Mouse (Mus musculus): ENCODE measurements around the gene Hsd17b1. TPM values are rescaled to one million over a fixed set of nuclear protein-coding genes. Genes with fewer than 3 reads are reported as not detected.
A peak's percentile ranks its signal among the peaks of the same experiment; 100 is the strongest.

Hsd17b1 gene
- total RNA-seq, 2 experiments from 2014 or later = 1.5 to 7.4 TPM

DNA sequence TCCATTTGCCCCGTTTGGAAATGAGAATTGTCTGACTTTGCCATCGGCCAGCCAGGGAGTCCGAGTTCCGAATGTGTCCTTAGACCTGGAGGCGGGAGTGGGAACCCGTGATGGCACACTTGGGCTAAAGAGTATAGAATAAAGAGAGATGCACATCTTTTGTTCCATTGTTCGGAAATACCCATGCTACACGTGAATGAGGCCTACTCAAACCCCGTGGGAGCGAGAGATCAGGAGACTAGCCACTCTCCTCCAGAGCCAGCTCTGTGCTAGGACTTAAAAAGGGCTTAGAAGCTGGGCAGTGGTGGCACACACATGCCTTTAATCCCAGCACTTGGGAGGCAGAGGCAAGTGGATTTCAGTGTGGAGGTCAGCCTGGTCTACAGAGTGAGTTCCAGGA lies 18.7 kb upstream of the Hsd17b1 start:
- no peak for ATAC-seq (replicated peaks; ENCODE audit: poor library complexity, severe bottlenecking)

DNA sequence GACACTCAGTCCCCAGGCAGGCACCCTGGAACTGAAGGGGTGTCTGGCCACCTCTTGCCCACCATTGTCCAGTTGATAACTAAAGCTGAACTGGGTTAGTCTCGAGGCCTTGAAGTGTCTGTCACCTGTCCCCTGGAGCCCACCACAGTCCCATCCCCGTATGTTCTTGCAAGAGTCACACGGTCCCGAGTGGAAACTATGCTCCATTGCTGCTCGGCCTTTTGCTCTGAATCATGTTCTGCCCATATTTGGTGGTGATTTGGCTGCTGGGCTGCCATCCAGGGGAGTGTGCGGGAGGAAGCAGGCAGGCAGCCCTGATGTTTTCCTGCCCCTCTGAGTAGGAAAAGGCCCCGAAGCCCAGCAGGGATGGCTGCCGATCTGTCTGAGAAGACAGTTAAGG lies 18.1 kb upstream of the Hsd17b1 start:
- no peak for ATAC-seq (replicated peaks; ENCODE audit: poor library complexity, severe bottlenecking)

DNA sequence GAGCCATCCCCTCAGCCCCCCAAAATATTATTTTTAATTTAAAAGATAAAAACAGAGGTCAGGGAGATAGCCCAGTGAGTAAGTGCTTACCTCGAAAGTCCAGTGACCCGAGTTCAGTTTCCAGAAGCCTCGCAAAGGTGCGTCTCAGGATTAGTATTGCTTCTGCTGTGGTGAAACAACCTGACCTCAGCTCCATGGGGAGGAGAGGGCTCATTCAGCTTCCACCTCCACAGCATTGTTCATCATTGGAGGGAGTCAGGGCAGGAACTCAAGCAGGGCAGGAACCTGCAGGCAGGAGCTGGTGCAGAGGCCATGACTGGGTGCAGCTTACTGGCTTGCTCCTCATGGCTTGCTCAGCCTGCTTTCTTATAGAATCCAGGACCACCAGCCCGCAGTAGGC lies 17.2 kb upstream of the Hsd17b1 start:
- ATAC-seq (replicated peaks; ENCODE audit: poor library complexity, severe bottlenecking) = no peak

DNA sequence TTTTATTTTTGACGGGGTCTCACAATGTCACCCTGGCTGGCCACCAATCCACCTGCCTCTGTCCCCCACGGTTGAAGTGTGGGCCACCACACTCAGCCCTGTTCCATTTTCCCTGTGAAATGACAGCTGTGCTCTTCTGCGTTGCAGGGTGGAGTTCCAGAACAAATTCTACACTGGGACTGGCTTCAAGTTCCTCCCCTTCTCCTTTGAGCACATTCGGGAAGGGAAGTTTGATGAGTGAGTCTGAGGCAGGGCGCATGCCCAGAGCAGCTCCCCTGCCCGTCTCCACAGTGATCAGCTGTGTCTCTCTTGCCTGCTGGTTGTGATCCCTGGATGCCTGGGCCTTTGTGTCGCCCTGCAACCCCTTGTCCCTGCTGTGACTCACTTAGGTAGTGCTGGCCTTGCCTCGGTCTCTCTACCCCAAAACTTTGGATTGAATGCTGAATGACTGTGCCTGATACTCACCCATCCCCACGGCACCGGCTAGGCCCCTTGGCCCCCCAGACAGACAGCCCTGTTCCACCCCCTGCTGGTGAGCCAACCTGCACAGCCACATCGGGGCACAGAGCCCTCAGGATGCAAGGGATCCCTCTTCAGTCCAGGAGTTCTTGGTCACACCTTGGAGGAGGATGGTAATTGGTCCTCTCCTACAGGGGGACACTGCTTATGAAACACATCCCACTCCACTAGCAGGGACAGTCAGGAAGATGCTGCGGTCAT lies 15.9 kb upstream of the Hsd17b1 start:
- ATAC-seq (replicated peaks; ENCODE audit: poor library complexity, severe bottlenecking) = no peak

DNA sequence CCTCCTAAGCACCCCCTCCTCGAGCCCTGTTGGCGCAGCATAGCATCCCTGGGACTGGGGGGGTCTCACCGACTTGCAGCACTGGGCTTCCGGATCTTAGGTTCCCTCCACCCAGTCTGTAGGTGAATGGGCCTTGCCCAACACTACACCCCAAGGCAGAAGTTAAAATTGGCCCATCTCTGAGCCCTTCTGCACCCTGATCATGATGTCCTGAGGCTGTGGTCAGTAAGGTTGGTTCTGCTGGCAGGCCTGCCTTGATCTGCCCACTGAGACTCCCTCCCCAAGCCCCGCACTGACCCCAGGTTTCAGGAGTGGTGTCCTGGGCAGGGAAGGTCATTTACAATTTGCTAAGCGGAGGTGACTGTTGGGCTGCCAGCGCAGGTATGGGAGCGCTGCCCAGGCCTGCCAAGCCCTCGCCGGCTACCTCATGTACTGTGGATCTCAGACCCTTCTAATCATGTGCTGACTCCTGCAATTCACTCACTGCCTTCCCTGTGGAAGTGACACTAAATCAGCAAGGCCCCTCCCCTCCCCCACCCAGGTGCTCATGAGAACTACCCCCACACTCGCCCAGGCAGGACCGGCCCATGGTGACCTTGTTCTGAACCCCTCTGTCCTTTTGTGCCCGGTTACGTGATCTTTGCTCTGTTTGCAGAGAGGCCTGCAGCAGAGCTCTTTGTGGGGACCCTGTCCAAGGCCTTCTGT lies 15.1 kb upstream of the Hsd17b1 start:
- ATAC-seq (replicated peaks; ENCODE audit: poor library complexity, severe bottlenecking) = 0 out of 2 replicates have a peak, but pooled peaks have one; percentile 13

DNA sequence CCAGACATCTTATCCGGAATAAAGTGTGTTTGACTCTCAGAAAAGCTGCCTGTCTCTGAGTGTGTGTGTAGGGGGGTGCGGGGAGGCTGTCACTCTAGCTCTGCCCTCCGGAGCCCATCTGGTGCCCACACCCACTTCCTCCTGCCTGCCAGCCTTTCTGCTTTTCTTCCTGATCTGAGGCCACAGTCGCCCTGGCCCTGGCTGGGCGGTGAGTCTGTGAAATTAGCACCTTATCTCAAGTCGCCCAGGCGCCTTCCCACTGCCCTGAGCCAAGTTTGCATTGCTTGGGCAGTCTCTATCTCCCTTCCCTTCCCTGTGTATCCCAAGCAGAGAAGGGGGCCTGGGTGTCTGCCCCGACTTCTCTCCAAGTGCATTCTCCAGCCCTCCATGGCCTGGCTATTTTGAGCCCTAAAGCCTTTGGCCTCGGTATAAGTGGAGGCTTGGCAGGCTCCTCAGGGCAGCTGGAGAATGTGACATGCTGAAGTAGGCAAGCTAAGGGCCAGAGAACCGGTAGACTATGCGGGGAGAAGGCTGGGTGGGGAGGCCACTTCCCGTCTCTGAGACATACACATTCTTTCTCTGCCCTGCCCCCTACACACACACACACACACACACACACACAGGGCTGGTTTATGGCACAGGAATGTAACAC lies 14.4 kb upstream of the Hsd17b1 start:
- peak; percentile 76 for ATAC-seq (replicated peaks; ENCODE audit: poor library complexity, severe bottlenecking)

DNA sequence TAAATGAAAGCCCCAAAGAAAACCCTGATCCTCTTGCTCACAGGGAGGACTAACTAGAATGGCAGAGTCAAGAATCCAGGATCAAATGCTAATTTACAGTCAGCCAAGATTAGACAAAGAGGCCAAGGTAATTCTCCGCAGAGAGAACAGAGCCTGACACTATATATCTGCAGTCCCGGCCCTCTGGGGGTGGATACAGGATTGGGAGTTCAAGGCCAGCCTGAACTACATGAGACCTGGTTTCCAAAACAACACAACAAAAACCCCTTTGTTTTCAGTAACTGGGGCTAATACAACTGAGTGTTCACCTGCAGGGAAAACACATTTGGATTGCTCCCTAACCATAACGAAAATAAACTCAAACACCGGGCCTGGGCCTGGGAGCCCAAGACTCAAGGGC lies 13.7 kb upstream of the Hsd17b1 start:
- ATAC-seq (replicated peaks; ENCODE audit: poor library complexity, severe bottlenecking) = no peak

DNA sequence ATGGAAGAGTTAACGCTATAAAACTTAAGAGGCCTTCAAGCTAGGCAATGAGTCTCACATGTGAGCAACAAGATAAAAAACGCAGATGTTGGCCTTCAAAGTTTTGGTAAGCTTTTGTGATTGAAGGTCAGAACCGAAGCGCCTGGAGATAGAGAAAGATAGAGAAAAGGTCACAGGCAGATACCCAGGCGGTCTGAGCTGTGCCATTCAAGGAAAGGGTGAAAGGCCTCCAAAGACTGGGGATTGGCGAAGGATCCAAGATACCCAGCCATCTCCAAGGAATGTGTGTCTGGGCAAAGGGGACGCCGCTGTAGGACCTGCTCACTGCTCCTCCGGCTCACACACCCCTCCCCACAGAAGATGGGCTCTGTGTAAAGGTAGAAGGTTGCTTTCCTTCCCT lies 13.2 kb upstream of the Hsd17b1 start:
- ATAC-seq (replicated peaks; ENCODE audit: poor library complexity, severe bottlenecking) = no peak

DNA sequence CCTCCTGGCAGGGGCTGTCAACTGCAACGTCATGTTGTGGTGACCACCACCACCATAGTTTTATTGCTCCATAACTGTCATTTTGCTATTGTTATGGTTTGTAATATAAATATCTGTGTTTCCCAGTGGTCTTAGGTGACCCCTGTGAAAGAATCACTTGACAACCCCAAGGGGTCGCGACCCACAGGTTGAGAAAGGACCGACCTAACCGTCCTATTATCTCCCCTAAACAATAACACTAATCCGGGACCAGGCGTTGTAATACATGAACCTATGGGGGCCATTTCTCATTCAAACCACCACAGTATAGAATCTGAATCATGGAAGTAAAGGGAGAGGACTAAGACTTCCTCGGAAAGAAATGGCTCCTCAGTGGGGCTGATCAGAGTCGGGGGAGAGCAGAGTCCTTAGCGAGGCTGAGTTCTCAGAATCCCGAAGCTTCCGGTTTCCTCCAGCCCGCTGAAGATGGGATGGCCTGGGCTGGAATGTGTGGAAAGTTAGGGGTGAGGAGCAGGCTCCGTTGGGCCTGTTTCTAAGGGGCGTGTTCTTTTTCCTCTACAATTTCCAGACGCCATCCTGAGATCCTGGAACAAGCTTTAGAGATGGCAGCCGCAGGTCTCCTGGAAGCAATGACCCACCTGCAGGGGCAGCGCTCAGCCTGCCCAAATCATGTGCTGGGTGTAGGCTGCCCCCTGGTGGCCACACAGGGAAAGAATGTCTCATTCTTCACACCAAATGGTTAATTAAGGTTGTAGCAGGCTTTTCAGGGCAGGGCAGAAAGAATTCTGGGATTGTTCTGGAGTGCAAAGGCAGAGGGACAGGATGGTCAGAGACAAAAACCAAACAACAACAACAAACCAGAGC lies 11.4 kb upstream of the Hsd17b1 start:
- ATAC-seq (replicated peaks; ENCODE audit: poor library complexity, severe bottlenecking) = peak; percentile 28; the same call in 1 of the 2 replicates

DNA sequence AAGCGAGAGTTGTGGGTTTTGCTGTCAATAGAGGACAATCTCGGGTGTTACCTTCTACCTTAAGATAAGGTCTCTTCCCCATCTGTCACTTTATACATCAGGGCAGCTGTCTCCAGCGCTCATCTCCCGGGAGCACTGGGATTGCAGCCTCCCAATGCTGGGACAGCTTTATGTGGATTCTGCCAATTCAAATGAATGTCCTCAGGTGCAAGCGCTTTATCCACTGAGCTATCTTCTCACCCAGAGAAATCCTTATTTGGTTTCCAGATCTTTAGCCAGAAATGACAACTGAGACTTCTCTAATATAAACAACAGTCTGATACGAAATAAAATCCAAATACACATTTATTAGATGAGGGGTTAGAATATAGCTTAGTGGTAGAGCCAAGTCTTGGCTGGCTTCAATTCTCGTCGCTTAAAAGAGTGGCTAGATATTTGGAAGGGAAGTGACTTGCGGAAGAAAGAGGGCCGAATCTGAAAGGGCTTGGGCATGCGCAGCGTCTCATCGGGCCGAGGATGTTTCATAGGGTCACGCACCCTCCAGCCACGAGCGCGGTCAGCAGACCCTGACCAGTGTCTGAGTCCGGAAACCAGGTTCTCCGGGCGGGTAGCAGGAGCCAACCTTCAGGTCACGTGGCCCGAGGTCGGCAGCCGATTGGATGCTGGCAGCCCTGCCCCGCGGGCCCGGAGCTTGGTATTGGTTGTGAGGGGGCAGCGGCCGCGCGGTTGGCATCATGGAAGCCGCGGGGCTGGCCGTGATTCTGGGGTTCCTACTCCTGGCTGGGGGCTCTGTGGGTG lies 8.6 kb upstream of the Hsd17b1 start, which contains the start of gene Naglu:
Gene Naglu, plus strand, starts transcription at position 622 of the 798 bp plus-strand sequence.
- ATAC-seq (replicated peaks; ENCODE audit: poor library complexity, severe bottlenecking) = peak; percentile 85

DNA sequence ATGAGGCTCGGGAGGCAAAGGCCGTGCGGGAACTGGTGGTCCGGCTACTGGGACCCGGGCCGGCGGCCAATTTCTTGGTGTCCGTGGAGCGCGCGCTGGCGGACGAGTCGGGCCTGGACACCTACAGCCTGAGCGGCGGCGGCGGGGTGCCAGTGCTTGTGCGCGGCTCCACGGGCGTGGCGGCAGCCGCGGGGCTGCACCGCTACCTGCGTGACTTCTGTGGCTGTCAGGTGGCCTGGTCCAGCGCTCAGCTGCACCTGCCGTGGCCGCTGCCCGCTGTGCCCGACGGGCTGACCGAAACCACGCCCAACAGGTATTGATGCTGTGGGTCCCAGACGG lies 8.1 kb upstream of the Hsd17b1 start:
- ATAC-seq (replicated peaks; ENCODE audit: poor library complexity, severe bottlenecking) = no peak

DNA sequence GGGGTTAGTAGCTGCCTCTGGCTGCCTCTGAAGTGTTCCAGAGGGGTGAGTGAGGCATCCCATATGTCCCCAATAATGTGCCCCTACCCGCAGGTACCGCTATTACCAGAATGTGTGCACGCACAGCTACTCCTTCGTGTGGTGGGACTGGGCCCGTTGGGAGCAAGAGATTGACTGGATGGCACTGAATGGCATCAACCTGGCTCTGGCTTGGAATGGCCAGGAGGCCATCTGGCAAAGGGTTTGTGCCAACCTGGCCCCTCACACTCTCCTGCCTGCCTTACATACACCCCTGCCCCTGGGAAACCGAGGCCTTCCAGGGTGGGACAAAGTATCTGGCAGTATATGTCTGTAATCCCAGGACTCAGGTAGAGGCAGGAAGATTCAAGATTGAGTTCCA lies 7.2 kb upstream of the Hsd17b1 start:
- ATAC-seq (replicated peaks; ENCODE audit: poor library complexity, severe bottlenecking) = no peak

DNA sequence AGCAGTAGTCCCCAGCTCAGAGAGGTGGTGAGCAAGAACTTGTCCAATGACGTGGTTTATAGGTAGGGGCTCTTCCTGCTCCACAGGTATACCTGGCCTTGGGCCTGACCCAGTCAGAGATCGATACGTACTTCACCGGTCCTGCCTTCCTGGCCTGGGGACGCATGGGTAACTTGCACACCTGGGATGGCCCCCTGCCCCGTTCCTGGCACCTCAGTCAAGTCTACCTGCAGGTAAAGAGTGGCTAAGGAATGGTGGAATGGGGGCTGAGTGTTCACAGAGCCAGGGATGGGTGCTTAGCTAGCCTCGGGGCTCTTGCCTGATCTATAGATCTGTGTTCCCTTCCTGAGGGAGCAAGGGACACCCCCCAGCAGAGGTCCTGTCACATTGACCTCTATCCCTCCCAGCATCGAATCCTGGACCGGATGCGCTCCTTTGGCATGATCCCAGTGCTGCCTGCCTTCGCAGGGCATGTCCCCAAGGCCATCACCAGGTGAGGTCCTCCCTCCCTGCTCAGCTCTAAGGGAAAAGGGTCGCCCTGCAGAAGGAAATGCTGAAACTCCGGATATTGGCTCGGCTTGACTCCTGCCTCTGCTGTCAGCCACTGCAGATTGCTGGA lies 6.3 kb upstream of the Hsd17b1 start:
- no peak for ATAC-seq (replicated peaks; ENCODE audit: poor library complexity, severe bottlenecking)

DNA sequence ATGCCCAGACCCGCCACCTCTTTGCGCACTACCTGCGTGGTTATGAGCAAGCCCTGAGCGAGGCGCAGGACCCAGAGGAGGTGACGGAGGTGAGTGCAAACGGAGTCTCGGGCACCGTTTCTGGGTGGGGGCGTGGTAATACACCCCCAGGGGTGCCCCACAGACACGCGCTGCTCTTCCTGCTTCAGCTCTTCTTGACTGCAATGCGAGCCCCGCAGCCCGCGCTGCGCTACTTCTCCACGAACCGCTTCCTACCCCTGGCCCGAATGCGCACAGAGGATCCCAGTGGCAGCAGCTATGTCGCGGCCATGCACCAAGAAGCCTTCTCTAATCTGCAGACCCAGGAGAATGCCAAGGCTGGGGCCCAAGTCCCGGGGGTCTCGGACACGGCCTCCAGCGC lies 1.5 kb downstream of the Hsd17b1 start:
- peak; percentile 35 for ATAC-seq (replicated peaks; ENCODE audit: poor library complexity, severe bottlenecking)

DNA sequence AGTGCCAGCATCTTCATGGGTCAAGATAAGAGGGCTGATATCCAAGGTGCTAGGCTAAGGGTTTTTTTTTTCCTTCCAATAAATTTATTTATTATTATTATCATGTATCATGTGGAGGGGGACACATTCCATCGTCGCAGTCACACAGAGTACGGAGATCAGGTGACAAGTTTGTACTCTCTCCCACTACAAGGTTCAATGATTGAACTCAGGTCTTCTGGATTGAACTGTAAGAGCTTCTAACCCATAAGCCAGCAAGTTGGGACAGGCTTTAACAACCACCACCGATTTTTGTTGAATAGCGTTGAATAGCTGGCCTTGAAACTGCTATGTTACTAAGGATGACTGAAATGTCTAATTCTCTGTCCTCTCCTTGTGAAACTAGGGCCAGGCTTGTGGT lies 2.2 kb downstream of the Hsd17b1 start:
- ATAC-seq (replicated peaks; ENCODE audit: poor library complexity, severe bottlenecking) = no peak

DNA sequence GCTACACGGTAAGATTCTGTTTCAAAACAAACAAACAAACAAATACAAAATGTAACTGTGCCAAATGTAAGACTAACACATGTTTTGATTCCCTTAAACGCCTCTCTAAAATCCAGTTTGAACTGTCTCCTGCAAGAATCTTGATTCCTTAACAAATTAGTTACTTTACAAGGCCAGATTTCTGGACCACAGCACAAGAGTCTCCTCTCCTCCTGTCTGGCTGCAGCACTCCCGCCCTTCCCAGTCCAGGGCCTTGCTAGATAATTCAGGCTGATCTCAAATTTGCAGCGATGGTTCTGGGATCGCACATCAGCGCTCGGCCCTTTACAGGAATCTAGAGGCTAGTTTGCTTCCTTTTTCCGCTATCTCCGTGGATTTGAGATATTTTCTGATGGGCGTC lies 3.4 kb downstream of the Hsd17b1 start:
- ATAC-seq (replicated peaks; ENCODE audit: poor library complexity, severe bottlenecking) = no peak

DNA sequence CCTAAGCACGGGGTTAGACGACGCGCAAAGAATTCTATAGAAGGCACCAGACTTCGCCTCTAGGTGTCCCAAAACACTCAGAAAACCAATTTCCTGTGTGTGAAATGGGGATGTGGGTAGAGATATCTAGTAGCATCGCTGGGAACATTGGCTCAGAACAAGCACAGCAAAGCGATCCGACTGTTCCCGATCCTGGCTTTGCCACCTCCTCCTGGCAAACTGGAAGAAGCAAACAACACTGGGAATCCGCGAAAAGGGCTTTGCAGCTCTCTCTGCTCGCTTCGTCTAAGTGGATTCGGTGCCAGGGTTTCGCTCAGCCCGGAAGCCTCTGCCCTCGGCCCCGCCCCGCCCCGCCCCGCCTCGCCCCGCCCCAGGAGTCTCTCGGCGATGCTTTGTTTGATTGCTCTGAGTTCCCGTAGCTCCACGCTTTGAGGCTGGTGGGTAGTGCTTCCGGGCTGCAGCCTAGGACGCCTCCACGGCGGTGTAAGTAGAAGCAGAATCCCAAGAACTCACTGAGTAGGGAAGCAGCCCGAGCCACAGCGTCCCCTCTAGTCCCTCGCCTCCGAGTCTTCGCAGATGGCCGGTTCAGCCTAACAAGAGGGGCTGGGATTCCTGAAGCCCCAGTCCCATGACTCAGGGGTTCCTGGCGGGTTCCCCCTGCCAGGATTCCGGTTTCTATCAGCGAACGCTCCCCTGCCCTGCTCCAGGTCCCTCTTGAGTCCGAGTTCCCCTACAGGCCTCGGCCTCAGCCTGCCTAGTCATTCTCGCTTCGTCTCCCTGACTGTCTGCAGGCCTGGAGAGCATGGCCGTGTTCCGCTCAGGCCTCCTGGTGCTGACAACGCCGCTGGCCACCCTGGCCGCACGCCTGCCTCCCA lies 4.2 kb downstream of the Hsd17b1 start, which contains the start of gene Coasy:
Gene Coasy, plus strand, starts transcription at position 358 of the 875 bp plus-strand sequence.
- ATAC-seq (replicated peaks; ENCODE audit: poor library complexity, severe bottlenecking) = peak; percentile 47

DNA sequence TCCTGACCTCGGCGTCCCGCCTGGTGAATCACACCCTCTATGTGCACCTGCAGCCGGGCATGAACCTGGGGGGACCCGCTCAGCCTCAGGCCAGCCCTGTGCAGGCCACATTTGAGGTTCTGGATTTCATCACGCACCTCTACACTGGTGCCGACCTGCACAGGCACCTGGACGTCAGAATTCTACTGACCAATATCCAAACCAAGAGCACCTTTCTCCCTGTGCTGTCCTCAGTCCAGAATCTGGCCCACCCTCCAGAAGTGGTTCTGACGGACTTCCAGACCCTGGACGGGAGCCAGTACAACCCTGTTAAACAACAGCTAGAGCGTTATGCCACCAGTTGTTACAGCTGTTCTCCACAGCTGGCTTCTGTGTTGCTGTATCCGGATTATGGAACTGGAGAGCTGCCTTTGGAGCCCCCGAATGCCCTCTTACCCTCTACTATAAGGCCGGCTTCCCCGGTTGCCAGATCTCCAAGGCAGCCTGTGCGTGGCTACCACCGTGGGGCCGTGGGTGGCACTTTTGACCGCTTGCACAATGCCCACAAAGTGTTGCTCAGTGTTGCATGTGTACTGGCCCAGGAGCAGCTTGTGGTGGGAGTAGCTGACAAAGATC lies 5.0 kb downstream of the Hsd17b1 start:
- peak; percentile 35 for ATAC-seq (replicated peaks; ENCODE audit: poor library complexity, severe bottlenecking)
